Mouse (Mus musculus): ENCODE measurements around the gene 4930412O13Rik.

DNA sequence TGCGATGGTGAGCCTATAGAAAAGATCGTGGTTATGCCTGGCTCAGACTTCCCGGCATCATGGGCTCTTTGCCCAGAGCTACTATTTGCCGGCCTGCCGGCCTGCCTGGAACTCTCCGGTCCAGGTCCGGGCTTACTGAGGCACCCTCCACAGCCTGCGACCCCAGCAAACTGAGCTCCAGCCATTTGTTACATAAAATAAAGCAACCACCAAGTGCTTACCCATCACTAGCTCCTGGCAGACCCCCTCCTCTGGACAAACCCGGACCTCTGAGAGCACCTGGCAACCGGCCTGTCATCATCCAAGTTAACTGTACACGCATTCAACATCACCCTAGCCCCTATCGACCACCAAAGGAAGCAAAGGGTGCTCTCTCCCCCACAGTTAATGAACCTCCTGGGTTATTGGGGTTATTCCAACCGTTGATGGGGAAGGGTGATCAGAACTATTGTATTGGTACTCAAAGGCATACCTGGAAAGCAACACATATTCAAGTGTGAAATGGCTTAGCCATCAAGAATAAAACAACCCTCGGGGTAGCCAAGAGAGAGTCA lies 4.2 kb downstream of the 4930412O13Rik start:
- TF ChIP-seq CTCF (IDR thresholded peaks at IDR 0.05; ENCODE audit: borderline replicate concordance, extremely low read depth, insufficient read depth, insufficient read length): no peak
- TF ChIP-seq POLR2A (IDR thresholded peaks at IDR 0.05; ENCODE audit: borderline replicate concordance, extremely low read depth, insufficient read depth, insufficient read length, poor library complexity, severe bottlenecking): no peak
